Mouse (Mus musculus): ENCODE measurements around the gene Tnrc6c. TPM values are rescaled to one million over a fixed set of nuclear protein-coding genes. Genes with fewer than 3 reads are reported as not detected.
A peak's percentile ranks its signal among the peaks of the same experiment; 100 is the strongest.

Gene Tnrc6c
- total RNA-seq (2021): 10 to 100 TPM; 56.5 to 57.5 TPM
- long read RNA-seq, experiment 1, full-length matches to known transcripts: 1 of 18 reads
- long read RNA-seq, experiment 1, partial matches to known transcripts: 12 of 18 reads
- long read RNA-seq, experiment 1, other reads (novel, unspliced or antisense): 5 of 18 reads
- long read RNA-seq, experiment 2, full-length matches to known transcripts: 1 of 25 reads
- long read RNA-seq, experiment 2, partial matches to known transcripts: 21 of 25 reads
- long read RNA-seq, experiment 2, other reads (novel, unspliced or antisense): 3 of 25 reads

DNA sequence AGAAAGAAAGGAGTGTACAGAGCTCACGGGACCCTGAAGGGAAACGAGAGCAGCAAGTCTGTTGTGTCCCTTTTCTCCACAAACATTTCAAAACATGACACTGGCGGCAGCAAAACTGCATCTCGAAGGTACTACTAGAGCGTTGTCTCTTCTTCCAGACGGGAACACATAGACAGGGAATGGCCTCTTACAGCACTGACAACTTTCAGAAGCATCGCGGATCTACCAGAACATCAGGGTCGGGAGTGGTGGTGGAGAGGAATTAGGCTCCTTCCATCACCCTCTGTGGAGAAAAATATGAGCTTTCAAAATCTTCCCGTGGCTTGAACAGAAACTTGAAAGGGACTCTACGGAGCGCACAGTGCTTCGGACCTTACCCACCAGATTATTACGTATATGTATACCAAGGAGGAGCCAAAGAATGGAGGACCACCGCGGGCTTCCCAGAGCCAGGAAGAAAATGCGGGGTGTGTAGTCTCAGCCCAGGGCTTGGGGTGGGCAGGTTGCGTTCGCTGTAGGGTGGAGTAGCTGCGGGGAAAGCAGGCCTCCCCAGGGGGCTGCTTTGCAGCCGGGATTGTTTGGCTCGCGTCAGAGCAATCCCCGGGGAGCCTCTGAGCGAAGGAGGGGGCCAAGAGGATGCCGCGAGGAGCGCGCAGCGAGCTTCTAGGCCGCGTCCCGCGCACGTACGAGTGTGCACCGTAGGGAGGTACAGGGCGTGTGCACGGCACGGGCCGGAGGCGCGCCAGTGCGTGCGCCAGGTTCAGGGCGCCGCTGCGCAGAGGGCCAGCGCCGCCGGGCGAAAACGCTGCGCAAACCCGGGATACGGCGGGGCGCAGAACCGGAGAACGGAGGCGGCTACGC lies at the start of gene Tnrc6c:
Gene Tnrc6c (plus strand): TSS at position 799 of the 861 bp plus-strand sequence.
- DNase-seq (ENCODE audit: low spot score in 2 of 2): peak; percentile 87 to 91
- intact Hi-C loops (cut with DNase I): loop anchor here (5.0 kb wide), 3 partner anchors 171 to 261 kb away; partner anchors contain the start of gene Gm11733

DNA sequence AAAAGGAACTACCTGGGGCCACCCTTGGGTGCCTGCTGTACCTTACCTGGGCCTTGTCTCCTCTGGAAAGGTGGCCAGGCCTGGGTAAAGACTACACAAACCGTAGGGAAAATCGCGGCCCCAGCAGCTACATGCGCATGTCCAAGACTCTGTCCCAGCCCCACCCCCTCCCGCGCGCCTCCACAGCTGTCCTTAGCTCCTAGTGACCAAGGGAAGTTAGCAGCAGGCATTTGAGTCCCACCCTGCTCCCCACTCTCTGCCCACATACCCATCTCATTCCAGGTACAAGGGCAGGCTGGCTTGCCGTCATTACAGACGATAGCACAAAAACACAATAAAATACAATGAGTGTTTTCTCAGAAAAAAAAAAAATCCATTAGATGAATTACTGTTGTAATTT lies 48.0 kb upstream of the Tnrc6c start:
- intact Hi-C loops (cut with DNase I): no loop called here
- DNase-seq (ENCODE audit: low spot score in 2 of 2): no peak

GRCm38 (mm10) chr11:117606605-117607203 lies 47.4 kb upstream of the Tnrc6c start:
- intact Hi-C loops (cut with DNase I): no loop called here
- DNase-seq (ENCODE audit: low spot score in 2 of 2): no peak

DNA sequence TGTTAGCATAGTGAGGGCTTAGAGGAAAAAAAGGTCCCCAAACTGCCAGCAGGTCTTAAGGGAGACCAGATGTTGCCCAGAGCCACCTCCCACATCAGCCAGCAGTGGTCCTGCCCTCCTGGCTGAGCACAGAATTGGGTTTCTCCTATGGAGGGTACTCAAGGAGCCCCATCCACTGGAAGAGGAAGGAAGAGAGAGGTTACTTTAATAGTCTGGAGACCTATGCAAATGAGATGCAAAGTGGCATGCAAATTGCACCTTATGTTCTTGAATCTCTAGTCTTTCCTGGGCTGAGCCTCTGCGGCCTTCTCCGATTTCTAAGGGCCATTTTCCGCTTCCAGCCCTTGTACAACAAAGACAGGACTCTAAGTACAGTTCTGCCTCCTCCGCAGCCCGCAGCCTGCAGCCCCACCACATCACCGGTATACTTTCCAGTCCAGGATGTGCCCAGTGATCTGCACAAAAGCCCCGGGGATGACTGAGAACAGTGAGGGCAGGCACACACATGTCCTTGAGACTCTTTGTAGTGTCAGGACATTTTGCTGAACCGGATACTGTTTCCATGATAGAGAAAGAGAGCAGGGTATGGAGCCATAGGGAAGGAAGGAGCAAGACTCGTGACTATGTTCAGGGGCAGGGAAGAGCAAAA lies 45.8 kb upstream of the Tnrc6c start:
- intact Hi-C loops (cut with DNase I): no loop called here
- no peak for DNase-seq (ENCODE audit: low spot score in 2 of 2)

- DNase-seq (ENCODE audit: low spot score in 2 of 2): no peak
These were observed 45.1 kb upstream of the Tnrc6c start for GRCm38 (mm10) chr11:117608976-117609375.

GRCm38 (mm10) chr11:117610589-117610988 lies 43.5 kb upstream of the Tnrc6c start:
- DNase-seq (ENCODE audit: low spot score in 2 of 2): no peak
- intact Hi-C loops (cut with DNase I): no loop called here

More at GRCm38 (mm10) chr11:117608976-117609375, 45.1 kb upstream of the Tnrc6c start:
- intact Hi-C loops (cut with DNase I): no loop called here

DNA sequence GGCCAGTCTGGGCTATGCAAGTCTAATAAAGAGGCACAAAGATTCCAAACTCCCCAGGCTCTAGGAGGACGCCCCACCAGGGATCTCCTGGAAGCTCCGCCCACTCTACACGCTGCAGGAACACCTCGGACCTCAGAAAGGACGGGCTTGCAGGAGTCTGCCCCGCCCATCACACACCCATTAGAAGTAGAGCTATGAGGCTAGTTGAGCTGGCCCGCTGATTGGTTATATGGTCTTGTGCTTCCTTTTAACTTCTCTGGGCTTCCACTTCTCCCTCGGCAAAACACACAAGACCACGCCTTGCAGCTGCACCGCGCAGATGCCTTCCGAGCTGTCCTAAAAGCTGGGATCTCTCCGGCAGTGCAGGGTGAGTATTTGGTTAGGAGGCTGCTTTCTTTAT lies 43.0 kb upstream of the Tnrc6c start:
- DNase-seq (ENCODE audit: low spot score in 2 of 2): peak in 1 of 2 experiments; percentile 40
- intact Hi-C loops (cut with DNase I): no loop called here

DNA sequence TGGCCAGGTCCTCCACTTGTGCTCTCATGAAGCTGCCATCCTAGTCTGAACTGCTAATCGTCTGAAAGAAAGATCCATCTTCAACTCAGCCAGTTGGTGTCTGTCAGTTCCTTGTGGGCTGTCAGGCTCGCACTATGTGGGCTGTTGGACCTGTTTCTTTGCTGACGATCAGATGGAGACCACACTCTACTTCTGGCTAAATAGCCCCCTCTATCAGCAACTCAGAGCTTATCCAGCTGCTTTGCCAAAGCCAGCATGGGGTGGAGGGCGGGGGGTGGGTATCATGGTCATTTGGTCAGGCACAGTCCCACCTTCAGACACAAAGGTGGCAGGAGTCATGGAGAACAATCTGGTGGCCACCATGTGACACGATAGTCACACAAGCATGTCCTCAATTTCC lies 42.2 kb upstream of the Tnrc6c start:
- DNase-seq (ENCODE audit: low spot score in 2 of 2): no peak
- intact Hi-C loops (cut with DNase I): no loop called here

GRCm38 (mm10) chr11:117612885-117613284 lies 41.2 kb upstream of the Tnrc6c start:
- DNase-seq (ENCODE audit: low spot score in 2 of 2): no peak
- intact Hi-C loops (cut with DNase I): no loop called here

DNA sequence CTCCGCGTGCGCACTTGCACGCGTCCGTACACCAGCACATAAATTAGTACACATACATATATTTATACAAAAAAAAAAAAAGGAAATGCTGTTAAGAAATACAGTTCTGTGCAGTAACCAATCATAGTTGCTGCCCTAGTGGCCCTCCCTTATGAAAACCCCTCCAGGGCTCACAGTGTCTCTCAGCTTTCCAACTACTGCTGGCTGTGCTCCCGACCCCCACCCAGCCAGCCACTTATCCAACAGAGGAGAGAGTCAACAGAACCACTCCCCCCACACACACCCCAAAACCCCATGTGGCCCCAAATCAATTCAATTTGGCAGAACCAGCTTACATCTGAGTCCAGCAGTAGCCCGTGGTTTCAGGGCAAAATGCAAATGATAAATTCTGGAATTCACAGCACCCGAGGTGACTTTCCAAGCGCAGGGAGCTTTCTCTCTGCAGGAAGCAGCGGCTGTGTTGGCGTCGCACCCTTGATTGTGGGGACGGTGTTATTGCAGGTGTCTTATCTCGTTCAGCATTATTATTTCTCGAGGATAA lies 36.7 kb upstream of the Tnrc6c start:
- intact Hi-C loops (cut with DNase I): no loop called here
- DNase-seq (ENCODE audit: low spot score in 2 of 2): no peak

DNA sequence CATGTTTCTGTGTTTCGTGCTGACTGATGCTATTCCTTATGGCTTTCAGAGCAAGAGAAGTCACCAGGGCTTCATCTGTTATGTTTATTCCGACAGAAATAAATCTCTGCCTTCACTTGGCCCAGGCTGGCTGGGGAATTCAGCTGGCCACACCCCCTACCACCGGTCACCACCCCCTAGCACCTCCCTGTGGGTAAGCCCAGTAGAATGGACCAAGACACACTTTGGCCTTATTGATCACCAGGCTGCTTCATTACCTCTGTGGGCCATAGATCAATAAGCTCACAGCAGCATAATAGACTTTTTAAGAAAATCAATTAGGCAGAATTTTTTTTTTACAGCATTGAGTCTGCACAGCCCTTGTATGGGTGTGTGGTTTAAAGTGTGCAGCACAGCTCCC lies 35.9 kb upstream of the Tnrc6c start:
- DNase-seq (ENCODE audit: low spot score in 2 of 2): no peak
- intact Hi-C loops (cut with DNase I): no loop called here

- intact Hi-C loops (cut with DNase I): no loop called here
- DNase-seq (ENCODE audit: low spot score in 2 of 2): no peak
These were observed 35.3 kb upstream of the Tnrc6c start for GRCm38 (mm10) chr11:117618774-117619173.

GRCm38 (mm10) chr11:117619581-117619980 lies 34.5 kb upstream of the Tnrc6c start:
- intact Hi-C loops (cut with DNase I): no loop called here
- DNase-seq (ENCODE audit: low spot score in 2 of 2): no peak

DNA sequence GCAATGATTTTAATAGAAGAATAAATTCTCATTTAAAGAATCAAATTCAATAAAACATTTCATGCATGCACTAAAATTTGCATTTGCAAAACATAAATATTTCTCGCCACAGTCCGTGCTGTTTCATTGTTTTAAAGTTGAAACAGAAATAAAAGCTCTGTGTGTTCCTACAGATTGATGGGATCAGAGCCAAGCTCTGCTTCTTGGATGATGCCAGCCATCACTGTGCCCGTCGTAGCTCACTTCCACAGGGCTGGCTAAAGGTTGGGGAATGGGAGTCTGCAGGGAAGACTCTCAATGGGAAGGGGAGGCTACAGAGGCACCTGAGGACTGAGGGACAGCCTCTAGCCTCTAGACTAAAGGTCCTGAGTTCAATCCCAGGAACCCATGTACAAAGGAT lies 28.9 kb upstream of the Tnrc6c start:
- intact Hi-C loops (cut with DNase I): no loop called here
- DNase-seq (ENCODE audit: low spot score in 2 of 2): peak; percentile 40 to 52

- intact Hi-C loops (cut with DNase I): no loop called here
- DNase-seq (ENCODE audit: low spot score in 2 of 2): no peak
These were observed 27.5 kb upstream of the Tnrc6c start for GRCm38 (mm10) chr11:117626557-117626956.

DNA sequence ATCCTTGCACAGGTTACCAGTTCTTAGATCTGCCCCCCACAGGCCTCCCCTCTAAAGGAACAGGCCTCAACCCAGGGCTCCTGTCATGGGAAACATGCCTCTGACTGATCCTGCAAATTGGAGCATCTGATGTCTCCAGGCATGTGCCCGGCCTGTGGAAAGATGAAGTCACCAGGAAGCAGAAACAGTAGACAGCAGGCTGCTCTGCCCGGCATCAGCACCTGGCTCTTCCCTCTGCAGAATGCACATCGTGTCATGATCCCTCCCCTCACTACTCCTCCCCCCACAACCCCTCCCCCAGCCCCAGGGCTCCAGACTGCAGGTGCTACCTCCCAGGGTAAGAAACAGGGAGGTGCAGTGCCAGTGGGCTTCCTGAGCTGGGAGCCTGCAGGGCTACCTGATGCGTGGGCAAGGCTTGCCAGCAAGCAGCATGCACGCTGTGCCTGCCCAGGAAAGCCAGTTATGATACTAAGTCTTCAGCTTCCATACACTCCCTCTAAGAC lies 27.0 kb upstream of the Tnrc6c start:
- intact Hi-C loops (cut with DNase I): no loop called here
- peak; percentile 40 to 64 for DNase-seq (ENCODE audit: low spot score in 2 of 2)

GRCm38 (mm10) chr11:117627746-117628311 lies 26.3 kb upstream of the Tnrc6c start:
- peak in 1 of 2 experiments; percentile 16 for DNase-seq (ENCODE audit: low spot score in 2 of 2)
- intact Hi-C loops (cut with DNase I): no loop called here

GRCm38 (mm10) chr11:117628312-117628779 lies 25.7 kb upstream of the Tnrc6c start:
- intact Hi-C loops (cut with DNase I): no loop called here
- peak; percentile 69 to 89 for DNase-seq (ENCODE audit: low spot score in 2 of 2)

- intact Hi-C loops (cut with DNase I): no loop called here
- DNase-seq (ENCODE audit: low spot score in 2 of 2): no peak
These were observed 24.2 kb upstream of the Tnrc6c start for GRCm38 (mm10) chr11:117629865-117630264.
